Mouse (Mus musculus) intestine, postnatal 0 days (tissue): Measurements from ENCODE around the gene Tet3. TPM values are rescaled to one million over a fixed set of nuclear protein-coding genes. Genes with fewer than 3 reads are reported as not detected.

ENCODE experiments used
- ATAC-seq: fragments of 200-750 bp; cut with Nextera tagmentation; 2 replicates; pipeline ENCODE4 v1.8.0; 2017; ENCODE audit warnings: mild to moderate bottlenecking, moderate TSS enrichment, moderate library complexity
- H3K27ac ChIP-seq: fragments of 300-500 bp; sonication (generic); 2 replicates; pipeline ENCODE4 v1.5.1; 2014; ENCODE audit warnings: mild to moderate bottlenecking, low read depth, low read length, moderate library complexity
- H3K27me3 ChIP-seq: fragments of 300-500 bp; sonication (generic); replicated peaks from 2 replicates; pipeline ENCODE4 v1.6.1; 2014; ENCODE audit warnings: low read length, mixed read lengths; ENCODE audit not compliant: control insufficient read depth, insufficient read depth
- H3K36me3 ChIP-seq: fragments of 300-500 bp; sonication (generic); 2 replicates; pipeline ENCODE4 v1.6.1; 2014; ENCODE audit warnings: mild to moderate bottlenecking, moderate library complexity; ENCODE audit not compliant: control insufficient read depth, insufficient read depth
- H3K4me1 ChIP-seq: fragments of 300-500 bp; sonication (generic); replicated peaks from 2 replicates; pipeline ENCODE4 v1.6.1; 2014; ENCODE audit warnings: antibody characterized with exemption, low read length, mixed read lengths; ENCODE audit not compliant: control insufficient read depth, insufficient read depth
- H3K4me2 ChIP-seq: fragments of 300-500 bp; sonication (generic); replicated peaks from 2 replicates; pipeline ENCODE4 v1.6.1; 2014; ENCODE audit warnings: low read depth, mild to moderate bottlenecking, moderate library complexity
- H3K4me3 ChIP-seq: fragments of 300-500 bp; sonication (generic); 2 replicates; pipeline ENCODE4 v1.5.1; 2014; ENCODE audit warnings: low read depth, low read length
- H3K9ac ChIP-seq: fragments of 300-500 bp; sonication (generic); 2 replicates; pipeline ENCODE4 v1.6.1; 2014; ENCODE audit warnings: mild to moderate bottlenecking, low read depth, low read length
- H3K9me3 ChIP-seq: fragments of 300-500 bp; sonication (generic); 2 replicates; pipeline ENCODE4 v1.6.1; 2016; ENCODE audit warnings: mixed run types; ENCODE audit not compliant: control insufficient read depth
- CTCF ChIP-seq: sonication (generic); IDR thresholded peaks from 2 replicates; pipeline ENCODE4 v1.5.1; 2016; ENCODE audit warnings: low read depth, mild to moderate bottlenecking, control low read depth, antibody characterized with exemption, moderate library complexity
- WGBS: fragments of 180-500 bp; shearing (Covaris S2); extraction: QIAGEN DNeasy Blood & Tissue Kit; methylation state at CpG from one replicate; pipeline ENCODE4 v1.1.7; 2014; 5-methylcytosine and 5-hydroxymethylcytosine counted together
- polyA plus RNA-seq: library from polyadenylated mRNA; unstranded; fragments of >200 nt; fragmentation: Nextera tagmentation; extraction: Ambion mirVana; gene quantifications from 2 replicates; pipeline ENCODE4 v1.2.1, GENCODE M21; 2015

Gene Tet3
- polyA plus RNA-seq, 1 experiment from 2014 or later: 28.1 TPM

DNA sequence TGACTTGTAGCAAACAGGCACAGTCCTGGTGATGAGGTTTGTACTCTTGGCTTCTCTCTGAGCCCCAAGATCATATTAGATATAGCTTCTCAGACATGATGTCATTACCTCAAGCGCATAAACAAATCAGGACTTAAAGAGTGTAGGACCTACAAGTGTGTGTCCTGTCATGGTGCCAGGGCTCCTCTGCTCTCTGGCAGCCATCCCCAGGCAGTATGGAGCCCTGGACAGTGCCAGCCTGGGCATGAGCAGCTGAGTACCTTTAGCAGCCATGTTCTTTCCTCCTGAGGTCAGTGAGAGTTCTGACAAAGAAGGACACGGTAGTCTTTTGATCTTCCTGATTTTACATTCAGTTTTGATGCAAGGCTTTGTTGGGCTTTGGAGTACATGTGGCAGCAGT, 115.9 kb downstream of the Tet3 start:
- ATAC-seq: no peak
- WGBS: 90% methylated on average over 2 of the region's 2 CpGs
- no peak overlapping the region for H3K9ac ChIP-seq
- no peak overlapping the region for H3K4me3 ChIP-seq
- H3K27me3 ChIP-seq: no peaks in the 10 kb centered on the region
- H3K27ac ChIP-seq: no peak overlapping the region
- no peaks in the 10 kb centered on the region for H3K4me1 ChIP-seq
- no peaks in the 10 kb centered on the region for H3K9me3 ChIP-seq
- peaks cover 46% of the 10 kb centered on the region for H3K36me3 ChIP-seq
- no peak overlapping the region for H3K4me2 ChIP-seq
- no peak for TF ChIP-seq CTCF

DNA sequence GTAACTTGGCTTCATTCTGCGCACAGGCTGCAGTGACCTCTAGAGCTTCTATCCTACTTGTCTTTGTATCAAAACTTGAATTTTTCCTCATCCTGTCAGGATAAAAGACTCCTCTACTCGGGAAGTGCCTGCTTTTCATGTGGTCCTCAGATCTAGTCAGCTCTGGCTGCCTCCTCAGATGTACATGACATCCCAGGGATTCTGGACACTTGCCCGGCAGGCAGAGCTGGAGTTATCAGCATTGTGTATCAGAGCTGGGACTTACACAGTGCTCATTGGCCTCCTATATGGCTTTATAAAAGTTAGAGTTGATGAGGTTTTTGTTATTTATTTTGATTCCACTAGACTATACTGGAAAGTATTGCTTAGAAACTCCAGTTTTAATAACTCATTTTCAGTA, 117.5 kb downstream of the Tet3 start:
- Histone ChIP-seq H3K27me3 (no peaks in the 10 kb centered on the region), H3K4me3 (no peak overlapping the region), H3K9ac (no peak overlapping the region), H3K9me3 (no peaks in the 10 kb centered on the region), H3K27ac (no peak overlapping the region), H3K36me3 (peaks cover 49% of the 10 kb centered on the region), H3K4me1 (no peaks in the 10 kb centered on the region), H3K4me2 (no peak overlapping the region)
- WGBS: 70% methylated on average over 3 of the region's 3 CpGs
- ATAC-seq: no peak
- TF ChIP-seq CTCF: no peak

DNA sequence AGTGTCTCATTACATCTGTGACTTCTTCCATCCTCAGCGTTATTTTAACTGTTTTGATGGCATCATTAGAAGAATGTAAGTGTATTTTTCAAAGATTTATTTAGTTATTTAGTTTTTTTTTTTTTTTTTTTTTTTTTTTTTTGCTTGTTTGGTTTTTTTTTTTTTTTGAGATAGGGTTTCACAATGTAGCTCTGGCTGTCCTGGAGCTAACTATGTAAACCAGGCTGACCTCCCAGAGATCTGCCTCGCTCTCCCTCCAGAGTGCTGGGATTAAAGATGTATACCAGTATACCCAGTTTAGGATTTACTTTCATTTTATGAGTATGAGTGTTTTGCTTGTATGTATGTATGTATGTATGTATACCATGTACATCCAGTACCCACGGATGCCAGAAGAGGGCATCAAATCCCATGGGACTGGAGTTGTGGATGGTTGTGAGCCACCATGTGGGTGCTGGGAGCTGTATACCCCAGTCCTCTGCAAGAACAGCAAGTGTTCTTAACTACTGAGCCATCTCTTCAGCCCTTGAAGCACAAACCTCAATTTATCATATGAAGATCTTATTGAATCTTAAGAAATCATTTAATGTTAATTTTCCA, 131.2 kb downstream of the Tet3 start:
- no peak overlapping the region; the same call in 1 of the 2 replicates for H3K4me2 ChIP-seq
- H3K27ac ChIP-seq: no peak overlapping the region

DNA sequence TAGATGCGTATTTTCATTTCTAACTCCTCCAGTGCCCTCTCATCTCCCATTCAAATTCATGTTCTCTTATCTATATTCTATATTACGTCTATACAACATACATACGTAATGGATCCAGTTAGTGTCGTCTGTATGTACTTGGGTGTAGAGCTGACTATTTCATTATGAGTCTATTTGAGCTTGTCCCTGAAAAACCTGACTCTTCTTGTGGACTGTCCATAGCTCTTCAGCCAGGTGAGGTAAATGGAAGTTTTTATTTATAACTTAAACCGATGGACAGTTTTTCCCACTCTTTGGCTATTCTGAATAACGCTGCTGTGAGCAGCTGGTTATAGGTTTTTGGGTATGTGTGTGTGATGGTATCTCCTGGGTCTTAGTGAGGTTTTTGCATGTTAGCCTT, 132.1 kb downstream of the Tet3 start:
- Histone ChIP-seq H3K4me3 (peak overlapping the region; percentile 60), H3K27ac (no peak overlapping the region), H3K4me2 (peak overlapping the region; percentile 62), H3K27me3 (no peaks in the 10 kb centered on the region), H3K36me3 (peaks cover 21% of the 10 kb centered on the region), H3K4me1 (no peaks in the 10 kb centered on the region), H3K9me3 (no peaks in the 10 kb centered on the region), H3K9ac (peak overlapping the region; percentile 69)
- WGBS: 36% methylated on average over 6 of the region's 6 CpGs
- no peak for ATAC-seq
- no peak for TF ChIP-seq CTCF

More for the DNA sequence above, 131.2 kb downstream of the Tet3 start:
- TF ChIP-seq CTCF: peak; percentile 43
- H3K4me1 ChIP-seq: no peaks in the 10 kb centered on the region
- H3K9ac ChIP-seq: no peak overlapping the region
- no peaks in the 10 kb centered on the region for H3K9me3 ChIP-seq
- no peaks in the 10 kb centered on the region for H3K27me3 ChIP-seq
- 87% methylated on average over 3 of the region's 3 CpGs for WGBS
- ATAC-seq: no peak
- H3K4me3 ChIP-seq: no peak overlapping the region
- peaks cover 28% of the 10 kb centered on the region for H3K36me3 ChIP-seq

DNA sequence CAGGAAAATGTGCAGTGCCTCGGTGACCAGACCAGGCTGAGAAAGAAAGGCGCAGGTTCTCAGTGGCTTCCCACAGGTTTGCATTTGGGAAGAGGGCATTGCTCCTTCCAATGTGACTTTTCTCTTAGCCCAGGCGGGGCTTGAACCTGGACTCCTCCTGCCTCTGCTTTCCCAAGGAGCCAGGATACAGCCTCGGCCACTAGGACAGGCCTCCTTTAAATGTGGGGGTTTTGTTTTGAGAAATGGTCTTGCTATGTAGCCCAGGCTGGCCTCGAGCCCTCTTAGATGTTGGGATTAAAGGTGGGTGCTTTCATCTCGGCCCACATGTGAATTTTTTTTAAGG, 132.5 kb downstream of the Tet3 start:
- Histone ChIP-seq H3K9me3 (no peaks in the 10 kb centered on the region), H3K4me3 (peak overlapping the region; percentile 60), H3K27ac (peak overlapping the region; percentile 93), H3K36me3 (peaks cover 18% of the 10 kb centered on the region), H3K27me3 (no peaks in the 10 kb centered on the region), H3K4me1 (no peaks in the 10 kb centered on the region), H3K9ac (peak overlapping the region; percentile 69), H3K4me2 (peak overlapping the region; percentile 62)
- ATAC-seq: no peak; the same call in 1 of the 2 replicates
- no peak for TF ChIP-seq CTCF
- WGBS: 4% methylated on average over 6 of the region's 6 CpGs

DNA sequence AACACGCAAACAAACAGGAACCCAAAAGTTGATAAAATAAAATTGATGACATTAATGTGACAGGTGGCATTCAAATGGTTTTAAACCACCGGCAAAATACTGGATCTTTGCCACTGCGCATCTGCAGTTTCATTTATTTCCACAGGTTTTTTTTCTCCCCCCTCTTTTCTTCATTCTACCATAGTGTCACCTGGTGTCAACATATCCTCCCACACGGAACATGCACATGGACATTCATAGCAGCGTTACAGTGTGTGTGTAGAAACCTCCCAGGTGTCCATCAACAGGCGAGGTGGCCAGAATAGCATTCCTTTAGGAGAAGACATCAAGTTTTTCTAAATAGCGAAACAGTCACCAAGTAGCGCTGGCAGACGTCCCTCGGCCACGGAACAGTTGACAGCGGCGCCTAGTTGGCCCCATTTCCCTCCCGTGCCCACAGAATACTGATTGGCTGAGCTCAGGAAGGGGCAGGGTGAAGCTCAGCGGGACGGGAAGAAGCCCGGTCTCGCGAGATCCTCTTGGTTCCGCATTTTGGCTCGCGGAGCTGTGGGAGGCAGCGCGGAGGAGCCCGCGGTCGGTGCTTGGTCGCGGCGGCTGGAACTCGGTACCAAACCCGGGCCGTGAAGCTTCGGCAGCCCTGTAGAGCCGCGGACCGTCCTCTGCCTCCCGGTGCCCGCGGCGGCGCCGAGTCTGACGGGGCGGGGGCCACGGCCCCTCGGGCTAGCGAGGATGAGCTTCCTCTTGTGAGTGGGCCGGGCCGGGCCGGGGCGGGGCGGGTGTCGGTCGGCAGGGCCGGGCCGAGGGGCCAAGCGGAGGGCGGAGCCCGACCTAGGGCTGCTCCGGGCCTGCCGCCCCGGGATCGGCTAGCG, 133.1 kb downstream of the Tet3 start, which contains the start of the genes Mthfd2 and Mob1a:
Gene Mthfd2, minus strand, starts transcription at position 384 of the 869 bp plus-strand sequence.
Gene Mob1a, plus strand, starts transcription at position 492 of the 869 bp plus-strand sequence.
- ATAC-seq: peak; percentile 99
- under 1% methylated on average over 62 of the region's 65 CpGs for WGBS
- H3K36me3 ChIP-seq: peaks cover 13% of the 10 kb centered on the region

More for the DNA sequence above, 133.1 kb downstream of the Tet3 start, which contains the start of the genes Mthfd2 and Mob1a:
- Histone ChIP-seq H3K27me3 (no peaks in the 10 kb centered on the region), H3K4me3 (peak within 1 kb of the TSS; percentile 60), H3K4me2 (peak within 1 kb of the TSS; percentile 62), H3K27ac (peak within 1 kb of the TSS; percentile 93), H3K9me3 (no peaks in the 10 kb centered on the region), H3K4me1 (no peaks in the 10 kb centered on the region), H3K9ac (peak within 1 kb of the TSS; percentile 69)
- TF ChIP-seq CTCF: 0 out of 2 replicates have a peak, but pooled peaks have one; percentile 2
